Mouse (Mus musculus) CD8-positive naive resting alpha-beta T cell, adult 2 months (primary cell): ENCODE measurements around the gene Per1.

Source experiments
- DNase-seq, 2 experiments: peaks; one replicate each; pipeline ENCODE4 v3.0.0; 2022; ENCODE audit warnings: low read depth in 2 of 2, low spot score in 2 of 2

Gene Per1

GRCm38 (mm10) chr11:69111051-69111810 lies 16.2 kb downstream of the Per1 start:
- no peak for DNase-seq

GRCm38 (mm10) chr11:69111865-69112264 lies 16.8 kb downstream of the Per1 start:
- no peak for DNase-seq

GRCm38 (mm10) chr11:69114018-69114417 lies 19.0 kb downstream of the Per1 start:
- DNase-seq = no peak

GRCm38 (mm10) chr11:69114621-69115020 lies 19.6 kb downstream of the Per1 start:
- DNase-seq = no peak

- no peak for DNase-seq
Measured at GRCm38 (mm10) chr11:69116843-69117242, 21.8 kb downstream of the Per1 start.

GRCm38 (mm10) chr11:69117737-69118695 lies 23.0 kb downstream of the Per1 start:
- DNase-seq = peak; percentile 56 to 61

- peak; percentile 90 for DNase-seq
Measured at GRCm38 (mm10) chr11:69118765-69119164, 23.7 kb downstream of the Per1 start.

GRCm38 (mm10) chr11:69119446-69120155 lies 24.6 kb downstream of the Per1 start:
- no peak for DNase-seq

GRCm38 (mm10) chr11:69120221-69121000 lies 25.4 kb downstream of the Per1 start, which contains the start of gene Hes7:
Hes7 (plus strand) TSS chr11:69120404.
- DNase-seq = no peak

- no peak for DNase-seq
Measured at GRCm38 (mm10) chr11:69121001-69121740, 26.2 kb downstream of the Per1 start.

- DNase-seq = no peak
Measured at GRCm38 (mm10) chr11:69121741-69122335, 26.8 kb downstream of the Per1 start.

- DNase-seq = peak; percentile 60
Measured at GRCm38 (mm10) chr11:69122336-69122951, 27.4 kb downstream of the Per1 start, which contains the start of gene 9130213A22Rik. 9130213A22Rik (minus strand) TSS chr11:69122589.

GRCm38 (mm10) chr11:69123056-69123692 lies 28.2 kb downstream of the Per1 start:
- DNase-seq = peak; percentile 83 to 89

GRCm38 (mm10) chr11:69123693-69124497 lies 28.9 kb downstream of the Per1 start:
- peak; percentile 64 to 66 for DNase-seq

GRCm38 (mm10) chr11:69124498-69124847 lies 29.5 kb downstream of the Per1 start:
- peak; percentile 73 to 83 for DNase-seq

GRCm38 (mm10) chr11:69125041-69125851 lies 30.2 kb downstream of the Per1 start:
- peak; percentile 82 to 83 for DNase-seq

GRCm38 (mm10) chr11:69125852-69125918 lies 30.7 kb downstream of the Per1 start, which contains the start of gene Aloxe3:
Aloxe3 (plus strand) TSS chr11:69125896.
- no peak for DNase-seq
